Mouse (Mus musculus) hematopoietic stem cell, adult 5-6 weeks (primary cell): Measurements from ENCODE around the gene Plcg1. TPM values are rescaled to one million over a fixed set of nuclear protein-coding genes. Genes with fewer than 3 reads are reported as not detected.

Experiments
- ATAC-seq, 2 experiments: fragments of 125-278 bp in 1 of 2; replicated peaks in 1 of 2; 2 replicates each; pipeline ENCODE4 v1.8.0; 2016 to 2017; ENCODE audit warnings: inconsistent platforms in 2 of 2, mild to moderate bottlenecking in 2 of 2, moderate number of reproducible peaks in 2 of 2, low read depth in 1 of 2, moderate TSS enrichment in 1 of 2; ENCODE audit not compliant: low FRiP score in 2 of 2, poor library complexity in 2 of 2, severe bottlenecking in 2 of 2, insufficient read depth in 1 of 2, low TSS enrichment in 1 of 2
- total RNA-seq: library from RNA; stranded (forward); fragments of 172-1452, 232-1000 nt; gene quantifications from 2 replicates; pipeline ENCODE4 v1.2.3, GENCODE M21; 2017

Plcg1 gene
- total RNA-seq, 1 experiment from 2014 or later, result 68.4 TPM

DNA sequence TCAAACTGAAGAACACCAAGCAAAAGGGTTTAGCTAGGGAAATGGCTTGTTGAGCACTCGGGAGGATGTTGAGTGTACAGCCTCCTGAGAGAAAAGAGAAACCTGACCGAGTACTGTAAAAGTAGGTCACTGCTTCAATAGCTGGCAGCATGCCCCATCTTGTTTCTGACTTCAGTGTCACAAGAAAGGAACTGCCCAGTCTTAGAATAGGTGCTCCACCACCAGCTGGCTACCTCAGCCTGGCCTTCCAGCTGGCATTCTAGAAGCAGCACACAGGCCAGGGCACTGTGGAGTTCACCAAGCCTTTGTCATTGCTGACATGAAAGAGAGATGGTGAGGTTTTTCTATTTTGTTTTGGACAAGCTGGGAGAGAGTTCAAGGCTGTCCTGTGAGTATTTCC, 65.9 kb downstream of the Plcg1 start:
- ATAC-seq, result peak in 1 of 2 experiments; percentile 29; a peak in 1 of 4 replicates

- ATAC-seq, result no peak
Observed at GRCm38 (mm10) chr2:160798206-160798605, 67.1 kb downstream of the Plcg1 start.

DNA sequence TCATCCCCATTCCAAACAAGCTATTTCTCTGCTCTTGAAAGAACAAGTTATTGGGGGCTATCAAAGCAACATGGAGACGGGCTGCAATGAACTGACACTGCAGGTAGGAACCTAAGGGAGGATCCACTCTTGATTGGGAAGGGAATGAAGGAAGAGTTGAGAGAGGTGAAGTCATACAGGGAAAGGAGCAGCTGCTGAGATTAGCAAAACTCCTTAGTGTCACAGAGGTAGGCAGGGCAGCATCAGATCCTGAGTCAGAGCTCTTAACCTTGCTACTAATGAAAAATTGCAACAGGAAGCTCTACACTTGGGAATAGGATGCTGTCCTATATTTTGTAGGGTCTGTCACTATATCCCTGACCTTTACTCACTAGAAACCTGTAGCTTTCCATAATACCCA, 69.9 kb downstream of the Plcg1 start:
- ATAC-seq, result no peak

GRCm38 (mm10) chr2:160802326-160802725, 71.2 kb downstream of the Plcg1 start:
- ATAC-seq, result no peak

GRCm38 (mm10) chr2:160804794-160805527, 73.9 kb downstream of the Plcg1 start:
- ATAC-seq, result no peak

GRCm38 (mm10) chr2:160806091-160806521, 75.0 kb downstream of the Plcg1 start:
- no peak for ATAC-seq

GRCm38 (mm10) chr2:160810376-160810775, 79.3 kb downstream of the Plcg1 start:
- ATAC-seq, result no peak

GRCm38 (mm10) chr2:160810802-160811201, 79.7 kb downstream of the Plcg1 start:
- no peak for ATAC-seq

Other genes starting within 250 kb of the Plcg1 start
- 180 and 188 TPM in 2 replicates for gene Top1, start 85.4 kb upstream of the Plcg1 start, total RNA-seq
- 5.3 and 6.8 TPM in 2 replicates for gene Zhx3, start 141.7 kb downstream of the Plcg1 start, total RNA-seq
- not detected in 2 replicates for gene Lpin3, start 149.4 kb downstream of the Plcg1 start, total RNA-seq
- not detected in 2 replicates for gene Emilin3, start 181.0 kb downstream of the Plcg1 start, total RNA-seq